Mouse (Mus musculus) megakaryocyte, embryonic 14.5 days (primary cell): Measurements from ENCODE around the gene Terb2. TPM values are rescaled to one million over a fixed set of nuclear protein-coding genes. Genes with fewer than 3 reads are reported as not detected.

Experiments used
- H3K27me3 ChIP-seq: replicated peaks from 2 replicates; pipeline ENCODE3; 2012; ENCODE audit warnings: inconsistent platforms
- H3K36me3 ChIP-seq: replicated peaks from 2 replicates; pipeline ENCODE3; 2012; ENCODE audit warnings: low read length, inconsistent platforms, mixed read lengths
- H3K4me1 ChIP-seq: 2 replicates; pipeline ENCODE4 v1.6.1; 2012; ENCODE audit warnings: inconsistent platforms
- H3K4me3 ChIP-seq: replicated peaks from 2 replicates; pipeline ENCODE3; 2012; ENCODE audit warnings: moderate library complexity, mild to moderate bottlenecking, inconsistent platforms
- H3K9me3 ChIP-seq: 2 replicates; pipeline ENCODE4 v1.6.1; 2012; ENCODE audit warnings: inconsistent platforms
- FLI1 ChIP-seq: IDR thresholded peaks from 2 replicates; pipeline ENCODE4 v1.6.1; 2012; ENCODE audit warnings: low read length, inconsistent platforms, mixed read lengths
- GATA1 ChIP-seq: IDR thresholded peaks from 3 replicates; pipeline ENCODE4 v1.6.1; 2012; ENCODE audit warnings: mixed read lengths, low read length, inconsistent platforms, borderline replicate concordance
- polyA plus RNA-seq: library from polyadenylated mRNA; stranded (reverse); fragments of >175 nt; gene quantifications from 2 replicates; pipeline ENCODE4 v1.2.3, GENCODE M21; 2012; ENCODE audit warnings: low replicate concordance; ENCODE audit not compliant: insufficient read depth

Gene Terb2
- polyA plus RNA-seq, result not detected in 2 replicates

DNA sequence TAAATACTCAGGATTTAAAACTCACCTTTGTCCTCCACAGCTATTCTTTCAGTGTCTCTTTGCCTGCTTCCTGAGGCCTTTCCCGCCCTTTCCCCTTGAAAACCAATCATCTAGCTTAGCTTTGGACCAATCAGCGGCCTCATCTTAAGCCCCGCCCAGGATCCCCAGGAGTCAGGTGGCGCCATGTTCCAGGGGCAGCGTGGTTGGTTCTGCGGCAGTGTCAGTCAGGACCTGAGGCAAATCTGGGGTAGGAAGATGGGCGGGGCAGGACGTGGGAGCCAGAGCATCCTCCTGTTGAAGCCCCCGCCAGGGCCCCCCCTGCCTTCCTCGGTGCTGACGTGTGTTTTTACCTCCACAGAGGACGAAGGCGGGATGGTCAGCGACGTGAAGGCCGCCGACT, at the start of gene Terb2, which contains the start of gene Patl2:
Terb2 (plus strand) TSS at position 167 of the 400 bp plus-strand sequence.
Patl2 (minus strand) TSS at position 84 of the 400 bp plus-strand sequence.
- Histone ChIP-seq H3K4me3 (no peak within 1 kb of the TSS), H3K4me1 (peaks cover 19% of the 10 kb centered on the region), H3K9me3 (no peaks in the 10 kb centered on the region), H3K36me3 (no peaks in the 10 kb centered on the region), H3K27me3 (no peaks in the 10 kb centered on the region)
- TF ChIP-seq FLI1 (no peak), GATA1 (no peak)

- Histone ChIP-seq H3K36me3 (no peaks in the 10 kb centered on the region), H3K4me1 (peaks cover 18% of the 10 kb centered on the region), H3K9me3 (peaks cover 5% of the 10 kb centered on the region), H3K4me3 (peak overlapping the region; percentile 6), H3K27me3 (no peaks in the 10 kb centered on the region)
- TF ChIP-seq GATA1 (no peak), FLI1 (no peak)
These were observed 48.1 kb upstream of the Terb2 start for GRCm38 (mm10) chr2:122137839-122138465.

- Histone ChIP-seq H3K4me3 (no peak overlapping the region), H3K9me3 (peaks cover 5% of the 10 kb centered on the region), H3K36me3 (no peaks in the 10 kb centered on the region), H3K4me1 (peaks cover 16% of the 10 kb centered on the region), H3K27me3 (no peaks in the 10 kb centered on the region)
- TF ChIP-seq FLI1 (no peak), GATA1 (no peak)
These were observed 45.3 kb upstream of the Terb2 start for GRCm38 (mm10) chr2:122140815-122141214.

DNA sequence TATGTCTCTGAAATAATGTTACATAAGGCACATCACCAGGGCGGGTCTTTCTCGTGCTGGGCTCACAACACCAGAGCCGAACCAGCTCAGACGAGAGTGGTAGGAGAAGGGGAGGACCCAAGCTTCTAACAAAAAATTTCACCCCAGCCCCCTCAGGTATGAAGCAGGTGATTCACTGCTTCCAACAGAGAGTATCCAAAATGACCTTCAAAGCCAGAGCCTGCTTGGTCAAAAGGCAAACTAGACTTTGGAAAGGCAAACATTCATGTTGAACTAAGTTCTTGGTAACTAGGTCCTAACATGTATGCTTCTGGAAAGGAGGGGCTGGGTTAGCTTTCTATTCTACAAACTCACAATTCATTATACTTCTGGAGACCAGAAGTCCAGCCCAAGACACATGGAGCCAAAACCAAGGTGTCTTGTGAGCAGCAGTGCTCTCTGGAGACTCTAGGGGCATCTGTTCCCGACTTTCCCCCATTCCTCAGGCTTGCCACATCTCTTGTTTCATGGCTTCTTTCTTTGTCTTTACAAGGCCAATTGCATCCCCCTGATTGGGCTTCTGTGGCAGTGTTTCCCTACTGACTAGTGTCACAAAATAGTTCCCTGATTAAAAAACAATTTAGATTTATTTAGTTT, 44.6 kb upstream of the Terb2 start:
- Histone ChIP-seq H3K4me3 (no peak overlapping the region), H3K36me3 (no peaks in the 10 kb centered on the region), H3K9me3 (peaks cover 3% of the 10 kb centered on the region), H3K4me1 (peaks cover 18% of the 10 kb centered on the region), H3K27me3 (no peaks in the 10 kb centered on the region)
- TF ChIP-seq GATA1 (no peak), FLI1 (no peak)

GRCm38 (mm10) chr2:122143111-122143510, 43.0 kb upstream of the Terb2 start:
- TF ChIP-seq GATA1 (no peak), FLI1 (no peak)
- Histone ChIP-seq H3K9me3 (no peaks in the 10 kb centered on the region), H3K4me3 (no peak overlapping the region), H3K27me3 (no peaks in the 10 kb centered on the region), H3K36me3 (no peaks in the 10 kb centered on the region), H3K4me1 (peaks cover 17% of the 10 kb centered on the region)

DNA sequence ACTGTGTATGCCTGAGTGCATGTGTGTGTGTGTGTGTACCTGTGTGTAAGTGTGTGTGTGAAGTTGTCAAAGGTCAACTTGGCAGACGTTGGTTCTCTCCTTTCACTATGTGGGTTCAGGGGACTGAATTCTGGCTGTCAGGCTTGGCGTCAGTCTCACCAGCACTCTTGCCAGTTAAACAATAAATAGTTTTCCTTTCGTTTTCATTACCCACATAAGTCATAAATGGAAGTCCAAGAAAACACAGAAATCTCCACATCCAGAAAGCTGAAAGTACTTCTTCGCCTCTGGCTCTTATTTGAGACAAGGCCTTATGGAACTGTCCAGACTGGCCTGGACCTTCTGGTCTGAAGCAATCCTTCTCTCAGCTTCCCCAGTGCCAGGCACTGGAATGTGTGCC, 40.3 kb upstream of the Terb2 start:
- H3K27me3 ChIP-seq, result no peaks in the 10 kb centered on the region
- no peaks in the 10 kb centered on the region for H3K9me3 ChIP-seq
- peaks cover 35% of the 10 kb centered on the region for H3K4me1 ChIP-seq
- peaks cover 11% of the 10 kb centered on the region for H3K36me3 ChIP-seq
- no peak overlapping the region for H3K4me3 ChIP-seq
- TF ChIP-seq FLI1, result no peak
- TF ChIP-seq GATA1, result no peak

GRCm38 (mm10) chr2:122146687-122147086, 39.4 kb upstream of the Terb2 start:
- peaks cover 20% of the 10 kb centered on the region for H3K36me3 ChIP-seq
- H3K9me3 ChIP-seq, result no peaks in the 10 kb centered on the region
- H3K4me1 ChIP-seq, result peaks cover 44% of the 10 kb centered on the region
- H3K27me3 ChIP-seq, result no peaks in the 10 kb centered on the region
- H3K4me3 ChIP-seq, result peak overlapping the region; percentile 95
- TF ChIP-seq GATA1 (no peak), FLI1 (no peak)

DNA sequence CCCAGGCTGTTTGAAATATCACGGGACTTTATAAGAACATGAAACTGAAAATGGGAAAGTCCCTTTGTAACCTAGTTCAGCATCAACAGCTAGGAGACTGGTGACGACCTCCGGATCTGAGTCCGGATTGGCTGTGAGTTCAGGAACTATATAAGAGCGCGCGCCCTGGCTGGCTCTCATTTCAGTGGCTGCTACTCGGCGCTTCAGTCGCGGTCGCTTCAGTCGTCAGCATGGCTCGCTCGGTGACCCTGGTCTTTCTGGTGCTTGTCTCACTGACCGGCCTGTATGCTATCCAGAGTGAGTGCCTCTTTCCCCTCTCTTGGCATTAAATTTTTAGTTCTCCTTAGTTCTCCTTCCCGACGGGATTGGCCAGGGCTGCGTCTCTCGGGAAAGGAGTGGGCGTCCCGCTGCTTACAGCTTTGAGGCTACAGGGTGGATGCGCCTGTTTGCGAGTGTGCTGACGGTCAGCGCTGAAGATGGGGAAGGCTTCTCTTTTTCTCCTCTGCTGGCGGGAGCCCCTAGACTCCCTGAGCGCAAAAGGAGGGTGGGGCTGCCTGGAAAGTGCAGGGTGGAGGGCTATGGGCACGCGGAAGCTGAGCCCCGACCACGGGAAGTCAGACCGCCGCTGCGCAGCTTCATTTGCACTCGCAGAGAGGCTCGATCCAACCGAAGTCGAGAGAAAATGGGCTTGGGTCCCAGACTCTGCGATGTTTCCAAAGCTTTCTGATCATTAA, 38.4 kb upstream of the Terb2 start, which contains the start of gene B2m:
B2m (plus strand) TSS at position 179 of the 734 bp plus-strand sequence.
- Histone ChIP-seq H3K4me3 (peak within 1 kb of the TSS; percentile 95), H3K36me3 (peaks cover 30% of the 10 kb centered on the region), H3K9me3 (no peaks in the 10 kb centered on the region), H3K4me1 (peaks cover 51% of the 10 kb centered on the region), H3K27me3 (no peaks in the 10 kb centered on the region)
- no peak for TF ChIP-seq GATA1
- TF ChIP-seq FLI1, result no peak

- peaks cover 37% of the 10 kb centered on the region for H3K36me3 ChIP-seq
- H3K4me1 ChIP-seq, result peaks cover 55% of the 10 kb centered on the region
- H3K4me3 ChIP-seq, result peak overlapping the region; percentile 95
- TF ChIP-seq FLI1 (no peak), GATA1 (no peak)
- H3K9me3 ChIP-seq, result no peaks in the 10 kb centered on the region
- no peaks in the 10 kb centered on the region for H3K27me3 ChIP-seq
These were observed 37.7 kb upstream of the Terb2 start for GRCm38 (mm10) chr2:122148242-122148917.
